Mouse (Mus musculus): Measurements from ENCODE around the gene Zfp422.

DNA sequence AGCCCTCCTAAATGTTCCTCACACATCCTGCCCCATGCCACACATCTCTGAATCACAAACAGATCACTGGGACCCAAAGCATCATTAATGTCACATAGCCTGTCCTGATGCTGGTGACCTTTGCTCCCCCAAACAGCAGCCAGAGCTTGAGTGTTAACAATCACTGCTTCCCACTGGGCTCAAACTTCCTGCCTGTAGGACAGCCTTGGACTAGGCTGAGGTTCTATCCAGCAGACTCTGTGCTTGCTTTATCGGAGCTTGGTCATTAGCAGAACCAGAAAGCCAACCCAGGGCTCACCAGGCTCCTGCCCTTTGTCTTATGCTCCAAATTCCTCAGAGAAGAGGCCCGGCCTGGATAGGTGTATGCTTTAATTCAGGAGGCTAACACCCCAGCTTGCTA is 10.1 kb upstream of the Zfp422 start:
- TF ChIP-seq CTCF (conservative IDR thresholded peaks at IDR 0.05; ENCODE audit: low read length) (no peak), NANOG (IDR thresholded peaks at IDR 0.05; ENCODE audit: borderline replicate concordance, low read length) (no peak), POU5F1 (IDR thresholded peaks at IDR 0.05; ENCODE audit: borderline replicate concordance, low read length) (no peak)

Data from E14TG2a.4 (cell line).